Mouse (Mus musculus): ENCODE measurements around the gene Faap100. TPM values are rescaled to one million over a fixed set of nuclear protein-coding genes. Genes with fewer than 3 reads are reported as not detected.

Faap100 gene
- polyA plus RNA-seq, 1 experiment from 2014 or later: 22.8 TPM

- ATAC-seq (replicated peaks; ENCODE audit: low FRiP score) (peak; percentile 100), DNase-seq (ENCODE audit: low spot score) (peak; percentile 43)
Measured at GRCm38 (mm10) chr11:120405867-120406266, 27.3 kb upstream of the Faap100 start.

DNA sequence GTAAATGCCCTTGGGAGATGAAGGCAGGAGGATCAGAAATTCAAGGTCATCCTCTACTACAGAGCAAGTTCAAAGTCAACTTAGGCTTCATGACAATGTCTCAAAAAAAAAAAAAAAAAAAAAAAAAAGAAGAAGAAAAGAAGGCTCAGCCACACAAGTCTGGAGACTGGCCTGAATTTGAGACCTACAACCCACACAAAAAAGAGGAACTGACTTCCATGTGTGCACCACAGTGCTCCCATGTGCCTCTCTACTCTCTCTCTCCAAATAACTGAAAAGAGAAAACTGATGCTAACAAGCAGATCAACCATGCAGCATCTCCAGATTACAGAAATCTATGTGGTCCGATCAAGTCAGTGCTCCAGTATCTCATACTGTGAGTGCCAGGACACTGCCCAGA is 26.2 kb upstream of the Faap100 start:
- Histone ChIP-seq H3K27me3 (replicated peaks; ENCODE audit: control insufficient read depth, insufficient read depth, low read length) (no peaks in the 10 kb centered on the region), H3K27ac (ENCODE audit: low read depth, low read length) (no peak overlapping the region), H3K36me3 (ENCODE audit: control insufficient read depth, insufficient read depth, low read length) (peaks cover 51% of the 10 kb centered on the region), H3K9me3 (ENCODE audit: control insufficient read depth, low read length) (no peaks in the 10 kb centered on the region), H3K9ac (ENCODE audit: low read depth, low read length) (no peak overlapping the region), H3K4me1 (replicated peaks; ENCODE audit: control insufficient read depth, insufficient read depth, low read length) (peaks cover 20% of the 10 kb centered on the region), H3K4me3 (ENCODE audit: low read depth, low read length) (no peak overlapping the region), H3K4me2 (no peak overlapping the region)
- WGBS: 83% methylated on average over 1 of the region's 1 CpGs
- ATAC-seq (replicated peaks; ENCODE audit: low FRiP score): no peak
- DNase-seq (ENCODE audit: low spot score): no peak

More at GRCm38 (mm10) chr11:120405867-120406266, 27.3 kb upstream of the Faap100 start:
- Histone ChIP-seq H3K9ac (ENCODE audit: low read depth, low read length) (no peak overlapping the region), H3K4me3 (ENCODE audit: low read depth, low read length) (no peak overlapping the region), H3K36me3 (ENCODE audit: control insufficient read depth, insufficient read depth, low read length) (peaks cover 55% of the 10 kb centered on the region), H3K4me2 (peak overlapping the region; percentile 16; the same call in 1 of the 2 replicates), H3K27ac (ENCODE audit: low read depth, low read length) (peak overlapping the region; percentile 45), H3K27me3 (replicated peaks; ENCODE audit: control insufficient read depth, insufficient read depth, low read length) (no peaks in the 10 kb centered on the region), H3K4me1 (replicated peaks; ENCODE audit: control insufficient read depth, insufficient read depth, low read length) (peaks cover 19% of the 10 kb centered on the region), H3K9me3 (ENCODE audit: control insufficient read depth, low read length) (no peaks in the 10 kb centered on the region)
- 38% methylated on average over 3 of the region's 3 CpGs for WGBS

- Histone ChIP-seq H3K4me1 (replicated peaks; ENCODE audit: control insufficient read depth, insufficient read depth, low read length) (peaks cover 16% of the 10 kb centered on the region), H3K4me3 (ENCODE audit: low read depth, low read length) (no peak overlapping the region), H3K4me2 (peak overlapping the region; percentile 5; the same call in 1 of the 2 replicates), H3K27me3 (replicated peaks; ENCODE audit: control insufficient read depth, insufficient read depth, low read length) (no peaks in the 10 kb centered on the region), H3K9ac (ENCODE audit: low read depth, low read length) (no peak overlapping the region), H3K9me3 (ENCODE audit: control insufficient read depth, low read length) (no peaks in the 10 kb centered on the region), H3K36me3 (ENCODE audit: control insufficient read depth, insufficient read depth, low read length) (peaks cover 40% of the 10 kb centered on the region), H3K27ac (ENCODE audit: low read depth, low read length) (peak overlapping the region; percentile 28)
- DNase-seq (ENCODE audit: low spot score) (no peak), ATAC-seq (replicated peaks; ENCODE audit: low FRiP score) (peak; percentile 68)
- 57% methylated on average over 2 of the region's 2 CpGs for WGBS
Measured at GRCm38 (mm10) chr11:120399319-120399718, 20.8 kb upstream of the Faap100 start.

- no peak overlapping the region for H3K4me3 ChIP-seq (ENCODE audit: low read depth, low read length)
- H3K4me2 ChIP-seq: no peak overlapping the region
- DNase-seq (ENCODE audit: low spot score) (no peak), ATAC-seq (replicated peaks; ENCODE audit: low FRiP score) (no peak)
- no peak overlapping the region for H3K9ac ChIP-seq (ENCODE audit: low read depth, low read length)
- 88% methylated on average over 2 of the region's 2 CpGs for WGBS
- H3K4me1 ChIP-seq (replicated peaks; ENCODE audit: control insufficient read depth, insufficient read depth, low read length): peaks cover 16% of the 10 kb centered on the region
- H3K27me3 ChIP-seq (replicated peaks; ENCODE audit: control insufficient read depth, insufficient read depth, low read length): no peaks in the 10 kb centered on the region
- H3K9me3 ChIP-seq (ENCODE audit: control insufficient read depth, low read length): no peaks in the 10 kb centered on the region
- peaks cover 30% of the 10 kb centered on the region for H3K36me3 ChIP-seq (ENCODE audit: control insufficient read depth, insufficient read depth, low read length)
- no peak overlapping the region for H3K27ac ChIP-seq (ENCODE audit: low read depth, low read length)
Measured at GRCm38 (mm10) chr11:120397602-120398001, 19.0 kb upstream of the Faap100 start.

- no peak overlapping the region for H3K27ac ChIP-seq (ENCODE audit: low read depth, low read length)
- no peaks in the 10 kb centered on the region for H3K27me3 ChIP-seq (replicated peaks; ENCODE audit: control insufficient read depth, insufficient read depth, low read length)
- no peak for ATAC-seq (replicated peaks; ENCODE audit: low FRiP score)
- no peaks in the 10 kb centered on the region for H3K9me3 ChIP-seq (ENCODE audit: control insufficient read depth, low read length)
- H3K4me3 ChIP-seq (ENCODE audit: low read depth, low read length): no peak overlapping the region
- no peak overlapping the region for H3K4me2 ChIP-seq
- H3K4me1 ChIP-seq (replicated peaks; ENCODE audit: control insufficient read depth, insufficient read depth, low read length): peaks cover 16% of the 10 kb centered on the region
- no peak overlapping the region for H3K9ac ChIP-seq (ENCODE audit: low read depth, low read length)
- peaks cover 22% of the 10 kb centered on the region for H3K36me3 ChIP-seq (ENCODE audit: control insufficient read depth, insufficient read depth, low read length)
- 85% methylated on average over 4 of the region's 4 CpGs for WGBS
- DNase-seq (ENCODE audit: low spot score): no peak
Measured at GRCm38 (mm10) chr11:120395661-120396060, 17.1 kb upstream of the Faap100 start.

DNA sequence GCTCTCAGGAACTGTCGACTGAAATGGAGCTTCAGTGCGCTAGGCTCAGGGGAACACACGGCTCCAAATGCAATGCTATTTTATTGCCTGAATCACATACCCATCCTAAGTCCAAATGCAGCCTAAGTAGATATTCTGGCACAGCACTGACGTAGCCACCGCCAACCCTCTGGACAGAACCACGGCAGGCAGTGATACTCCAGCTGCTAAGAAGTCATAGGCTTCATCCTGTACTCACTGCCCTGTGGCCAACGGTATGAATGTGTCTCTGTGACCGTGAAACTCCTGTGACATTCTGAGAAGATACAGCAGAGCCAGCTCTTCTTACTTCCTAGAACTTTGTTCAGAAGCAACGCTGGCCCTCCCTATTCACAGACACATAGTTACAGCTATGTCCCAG is 10.0 kb upstream of the Faap100 start:
- Histone ChIP-seq H3K27me3 (replicated peaks; ENCODE audit: control insufficient read depth, insufficient read depth, low read length) (no peaks in the 10 kb centered on the region), H3K27ac (ENCODE audit: low read depth, low read length) (no peak overlapping the region), H3K36me3 (ENCODE audit: control insufficient read depth, insufficient read depth, low read length) (peaks cover 28% of the 10 kb centered on the region), H3K4me2 (no peak overlapping the region), H3K4me1 (replicated peaks; ENCODE audit: control insufficient read depth, insufficient read depth, low read length) (no peaks in the 10 kb centered on the region), H3K9ac (ENCODE audit: low read depth, low read length) (no peak overlapping the region), H3K9me3 (ENCODE audit: control insufficient read depth, low read length) (no peaks in the 10 kb centered on the region), H3K4me3 (ENCODE audit: low read depth, low read length) (no peak overlapping the region)
- DNase-seq (ENCODE audit: low spot score): no peak
- no peak for ATAC-seq (replicated peaks; ENCODE audit: low FRiP score)
- WGBS: 91% methylated on average over 9 of the region's 9 CpGs

- Histone ChIP-seq H3K27ac (ENCODE audit: low read depth, low read length) (no peak overlapping the region), H3K4me3 (ENCODE audit: low read depth, low read length) (no peak overlapping the region), H3K36me3 (ENCODE audit: control insufficient read depth, insufficient read depth, low read length) (peaks cover 40% of the 10 kb centered on the region), H3K9ac (ENCODE audit: low read depth, low read length) (no peak overlapping the region), H3K9me3 (ENCODE audit: control insufficient read depth, low read length) (no peaks in the 10 kb centered on the region), H3K4me2 (no peak overlapping the region), H3K4me1 (replicated peaks; ENCODE audit: control insufficient read depth, insufficient read depth, low read length) (no peaks in the 10 kb centered on the region), H3K27me3 (replicated peaks; ENCODE audit: control insufficient read depth, insufficient read depth, low read length) (no peaks in the 10 kb centered on the region)
- DNase-seq (ENCODE audit: low spot score) (no peak), ATAC-seq (replicated peaks; ENCODE audit: low FRiP score) (no peak)
- WGBS: 56% methylated on average over 2 of the region's 2 CpGs
Measured at GRCm38 (mm10) chr11:120387157-120387556, 8.6 kb upstream of the Faap100 start.

DNA sequence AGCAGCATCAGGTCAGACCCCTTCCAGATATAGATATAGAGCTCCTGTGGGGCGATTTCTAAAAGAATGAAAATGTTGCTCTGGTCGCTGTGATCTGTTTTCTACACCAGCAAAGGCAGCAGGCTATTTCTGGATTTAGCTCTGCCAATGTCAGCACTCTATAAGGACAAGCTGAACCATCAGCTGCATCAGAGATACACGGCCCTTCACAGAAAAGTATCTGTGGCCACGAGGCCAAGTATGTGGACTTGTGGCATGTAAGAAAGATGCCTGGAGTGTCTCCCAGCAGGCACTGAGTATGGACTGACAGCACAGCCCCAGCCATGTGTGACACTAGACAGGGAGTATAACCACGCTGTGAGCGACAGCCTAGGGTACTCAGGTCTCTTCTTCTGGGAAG is 8.1 kb upstream of the Faap100 start:
- H3K9me3 ChIP-seq (ENCODE audit: control insufficient read depth, low read length): no peaks in the 10 kb centered on the region
- no peak for ATAC-seq (replicated peaks; ENCODE audit: low FRiP score)
- WGBS: 95% methylated on average over 6 of the region's 6 CpGs
- H3K4me3 ChIP-seq (ENCODE audit: low read depth, low read length): no peak overlapping the region
- H3K4me1 ChIP-seq (replicated peaks; ENCODE audit: control insufficient read depth, insufficient read depth, low read length): no peaks in the 10 kb centered on the region
- H3K4me2 ChIP-seq: no peak overlapping the region
- no peak for DNase-seq (ENCODE audit: low spot score)
- H3K9ac ChIP-seq (ENCODE audit: low read depth, low read length): no peak overlapping the region
- no peaks in the 10 kb centered on the region for H3K27me3 ChIP-seq (replicated peaks; ENCODE audit: control insufficient read depth, insufficient read depth, low read length)
- H3K36me3 ChIP-seq (ENCODE audit: control insufficient read depth, insufficient read depth, low read length): peaks cover 46% of the 10 kb centered on the region
- H3K27ac ChIP-seq (ENCODE audit: low read depth, low read length): peak overlapping the region; percentile 3; the same call in 1 of the 2 replicates

DNA sequence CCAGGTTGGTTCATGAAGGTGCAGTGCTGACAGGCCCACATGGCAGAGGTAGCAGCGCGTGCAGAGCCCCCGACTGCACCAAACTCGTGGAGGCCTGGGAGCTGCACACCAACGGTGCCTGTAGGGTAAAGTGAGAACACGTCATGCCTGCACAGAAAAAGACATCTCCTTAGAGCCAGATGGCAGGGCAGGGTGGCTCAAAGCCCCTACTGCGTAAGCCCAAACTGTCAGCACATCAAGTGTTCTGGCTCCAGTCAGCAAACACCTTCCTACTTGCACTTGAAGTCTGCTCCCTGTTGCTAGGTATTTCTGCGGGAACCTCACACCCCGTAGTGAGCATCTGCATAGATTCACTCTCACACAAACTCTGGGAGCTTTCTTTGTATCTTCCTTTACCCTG is 3.9 kb upstream of the Faap100 start:
- ATAC-seq (replicated peaks; ENCODE audit: low FRiP score) (no peak), DNase-seq (ENCODE audit: low spot score) (no peak)
- Histone ChIP-seq H3K9ac (ENCODE audit: low read depth, low read length) (no peak overlapping the region), H3K9me3 (ENCODE audit: control insufficient read depth, low read length) (no peaks in the 10 kb centered on the region), H3K4me2 (no peak overlapping the region), H3K27me3 (replicated peaks; ENCODE audit: control insufficient read depth, insufficient read depth, low read length) (no peaks in the 10 kb centered on the region), H3K36me3 (ENCODE audit: control insufficient read depth, insufficient read depth, low read length) (peaks cover 35% of the 10 kb centered on the region), H3K27ac (ENCODE audit: low read depth, low read length) (no peak overlapping the region), H3K4me3 (ENCODE audit: low read depth, low read length) (no peak overlapping the region), H3K4me1 (replicated peaks; ENCODE audit: control insufficient read depth, insufficient read depth, low read length) (peaks cover 9% of the 10 kb centered on the region)
- WGBS: 93% methylated on average over 9 of the region's 9 CpGs

All from liver, embryonic 11.5 days (tissue).